Mouse (Mus musculus): Measurements from ENCODE around the gene Sema6d. TPM values are rescaled to one million over a fixed set of nuclear protein-coding genes. Genes with fewer than 3 reads are reported as not detected.

Gene Sema6d
- polyA plus RNA-seq, 1 experiment from 2014 or later: 11.4 TPM

GRCm38 (mm10) chr2:124118469-124119243, 28.9 kb downstream of the Sema6d start:
- Histone ChIP-seq H3K4me2 (no peak overlapping the region), H3K27ac (no peak overlapping the region), H3K9me3 (no peaks in the 10 kb centered on the region), H3K27me3 (no peaks in the 10 kb centered on the region), H3K4me1 (no peaks in the 10 kb centered on the region), H3K36me3 (no peaks in the 10 kb centered on the region), H3K4me3 (no peak overlapping the region), H3K9ac (no peak overlapping the region)
- ATAC-seq (ENCODE audit: insufficient number of reproducible peaks, insufficient read depth, low FRiP score, low TSS enrichment, low read depth): no peak
- 53% methylated on average over 11 of the region's 11 CpGs for WGBS

GRCm38 (mm10) chr2:124120355-124120754, 30.6 kb downstream of the Sema6d start:
- Histone ChIP-seq H3K4me2 (no peak overlapping the region), H3K9me3 (no peaks in the 10 kb centered on the region), H3K4me1 (no peaks in the 10 kb centered on the region), H3K4me3 (no peak overlapping the region), H3K27ac (no peak overlapping the region), H3K9ac (no peak overlapping the region), H3K36me3 (no peaks in the 10 kb centered on the region), H3K27me3 (no peaks in the 10 kb centered on the region)
- no peak for ATAC-seq (ENCODE audit: insufficient number of reproducible peaks, insufficient read depth, low FRiP score, low TSS enrichment, low read depth)
- 67% methylated on average over 1 of the region's 1 CpGs for WGBS

- Histone ChIP-seq H3K9me3 (no peaks in the 10 kb centered on the region), H3K4me1 (no peaks in the 10 kb centered on the region), H3K4me2 (no peak overlapping the region), H3K9ac (no peak overlapping the region), H3K27ac (no peak overlapping the region), H3K4me3 (no peak overlapping the region), H3K36me3 (no peaks in the 10 kb centered on the region), H3K27me3 (no peaks in the 10 kb centered on the region)
- 90% methylated on average over 2 of the region's 2 CpGs for WGBS
- ATAC-seq (ENCODE audit: insufficient number of reproducible peaks, insufficient read depth, low FRiP score, low TSS enrichment, low read depth): no peak
These were observed 31.8 kb downstream of the Sema6d start for GRCm38 (mm10) chr2:124121539-124121938.

GRCm38 (mm10) chr2:124125504-124125903, 35.7 kb downstream of the Sema6d start:
- 83% methylated on average over 7 of the region's 7 CpGs for WGBS
- H3K9me3 ChIP-seq: no peaks in the 10 kb centered on the region
- H3K9ac ChIP-seq: no peak overlapping the region
- ATAC-seq (ENCODE audit: insufficient number of reproducible peaks, insufficient read depth, low FRiP score, low TSS enrichment, low read depth): no peak
- no peaks in the 10 kb centered on the region for H3K27me3 ChIP-seq
- no peak overlapping the region for H3K4me2 ChIP-seq
- H3K27ac ChIP-seq: no peak overlapping the region
- no peaks in the 10 kb centered on the region for H3K36me3 ChIP-seq
- H3K4me3 ChIP-seq: no peak overlapping the region
- no peaks in the 10 kb centered on the region for H3K4me1 ChIP-seq

GRCm38 (mm10) chr2:124126853-124127252, 37.1 kb downstream of the Sema6d start:
- Histone ChIP-seq H3K36me3 (no peaks in the 10 kb centered on the region), H3K4me2 (no peak overlapping the region), H3K9me3 (no peaks in the 10 kb centered on the region), H3K4me3 (no peak overlapping the region), H3K4me1 (no peaks in the 10 kb centered on the region), H3K9ac (no peak overlapping the region), H3K27ac (no peak overlapping the region), H3K27me3 (no peaks in the 10 kb centered on the region)
- 57% methylated on average over 3 of the region's 3 CpGs for WGBS
- no peak for ATAC-seq (ENCODE audit: insufficient number of reproducible peaks, insufficient read depth, low FRiP score, low TSS enrichment, low read depth)

GRCm38 (mm10) chr2:124130876-124131275, 41.1 kb downstream of the Sema6d start:
- ATAC-seq (ENCODE audit: insufficient number of reproducible peaks, insufficient read depth, low FRiP score, low TSS enrichment, low read depth): no peak
- 86% methylated on average over 2 of the region's 2 CpGs for WGBS
- Histone ChIP-seq H3K27me3 (no peaks in the 10 kb centered on the region), H3K4me3 (no peak overlapping the region), H3K27ac (no peak overlapping the region), H3K9ac (no peak overlapping the region), H3K9me3 (no peaks in the 10 kb centered on the region), H3K36me3 (no peaks in the 10 kb centered on the region), H3K4me2 (no peak overlapping the region), H3K4me1 (no peaks in the 10 kb centered on the region)

GRCm38 (mm10) chr2:124141510-124142044, 51.8 kb downstream of the Sema6d start:
- no peaks in the 10 kb centered on the region for H3K4me1 ChIP-seq
- WGBS: 76% methylated on average over 3 of the region's 3 CpGs
- H3K36me3 ChIP-seq: no peaks in the 10 kb centered on the region
- no peaks in the 10 kb centered on the region for H3K9me3 ChIP-seq
- H3K4me3 ChIP-seq: no peak overlapping the region
- no peak for ATAC-seq (ENCODE audit: insufficient number of reproducible peaks, insufficient read depth, low FRiP score, low TSS enrichment, low read depth)
- H3K4me2 ChIP-seq: no peak overlapping the region
- H3K9ac ChIP-seq: no peak overlapping the region
- H3K27me3 ChIP-seq: no peaks in the 10 kb centered on the region
- H3K27ac ChIP-seq: no peak overlapping the region

GRCm38 (mm10) chr2:124145528-124145927, 55.8 kb downstream of the Sema6d start:
- no peak overlapping the region for H3K4me3 ChIP-seq
- no peak for ATAC-seq (ENCODE audit: insufficient number of reproducible peaks, insufficient read depth, low FRiP score, low TSS enrichment, low read depth)
- H3K36me3 ChIP-seq: no peaks in the 10 kb centered on the region
- no peaks in the 10 kb centered on the region for H3K9me3 ChIP-seq
- no peak overlapping the region for H3K4me2 ChIP-seq
- H3K4me1 ChIP-seq: no peaks in the 10 kb centered on the region
- H3K9ac ChIP-seq: no peak overlapping the region
- H3K27ac ChIP-seq: no peak overlapping the region
- no peaks in the 10 kb centered on the region for H3K27me3 ChIP-seq
- 11% methylated on average over 1 of the region's 1 CpGs for WGBS

- no peaks in the 10 kb centered on the region for H3K27me3 ChIP-seq
- no peak for ATAC-seq (ENCODE audit: insufficient number of reproducible peaks, insufficient read depth, low FRiP score, low TSS enrichment, low read depth)
- H3K27ac ChIP-seq: no peak overlapping the region
- WGBS: 58% methylated on average over 1 of the region's 1 CpGs
- H3K9ac ChIP-seq: no peak overlapping the region
- no peaks in the 10 kb centered on the region for H3K36me3 ChIP-seq
- no peaks in the 10 kb centered on the region for H3K4me1 ChIP-seq
- H3K9me3 ChIP-seq: no peaks in the 10 kb centered on the region
- no peak overlapping the region for H3K4me2 ChIP-seq
- no peak overlapping the region for H3K4me3 ChIP-seq
These were observed 68.4 kb downstream of the Sema6d start for GRCm38 (mm10) chr2:124158158-124158557.

GRCm38 (mm10) chr2:124162001-124162599, 72.3 kb downstream of the Sema6d start:
- H3K9me3 ChIP-seq: no peaks in the 10 kb centered on the region
- H3K36me3 ChIP-seq: no peaks in the 10 kb centered on the region
- no peak overlapping the region for H3K4me2 ChIP-seq
- H3K4me1 ChIP-seq: no peaks in the 10 kb centered on the region
- no peak overlapping the region for H3K27ac ChIP-seq
- no peaks in the 10 kb centered on the region for H3K27me3 ChIP-seq
- 66% methylated on average over 7 of the region's 7 CpGs for WGBS
- H3K9ac ChIP-seq: no peak overlapping the region
- no peak for ATAC-seq (ENCODE audit: insufficient number of reproducible peaks, insufficient read depth, low FRiP score, low TSS enrichment, low read depth)
- no peak overlapping the region for H3K4me3 ChIP-seq

- Histone ChIP-seq H3K4me2 (no peak overlapping the region), H3K9ac (no peak overlapping the region), H3K36me3 (no peaks in the 10 kb centered on the region), H3K9me3 (no peaks in the 10 kb centered on the region), H3K4me3 (no peak overlapping the region), H3K27me3 (no peaks in the 10 kb centered on the region), H3K4me1 (peaks cover 5% of the 10 kb centered on the region; the same call in 1 of the 2 replicates), H3K27ac (no peak overlapping the region)
- 90% methylated on average over 1 of the region's 1 CpGs for WGBS
- ATAC-seq (ENCODE audit: insufficient number of reproducible peaks, insufficient read depth, low FRiP score, low TSS enrichment, low read depth): no peak
These were observed 78.6 kb downstream of the Sema6d start for GRCm38 (mm10) chr2:124168411-124168810.

GRCm38 (mm10) chr2:124171718-124172117, 81.9 kb downstream of the Sema6d start:
- 64% methylated on average over 3 of the region's 3 CpGs for WGBS
- Histone ChIP-seq H3K9me3 (no peaks in the 10 kb centered on the region), H3K4me2 (no peak overlapping the region), H3K9ac (no peak overlapping the region), H3K36me3 (no peaks in the 10 kb centered on the region), H3K27me3 (no peaks in the 10 kb centered on the region), H3K4me1 (peaks cover 7% of the 10 kb centered on the region), H3K4me3 (no peak overlapping the region), H3K27ac (no peak overlapping the region)
- ATAC-seq (ENCODE audit: insufficient number of reproducible peaks, insufficient read depth, low FRiP score, low TSS enrichment, low read depth): no peak
